Mouse (Mus musculus) CH12.LX (cell line): ENCODE data around the gene Ubb. TPM values are rescaled to one million over a fixed set of nuclear protein-coding genes. Genes with fewer than 3 reads are reported as not detected.
A peak's percentile ranks its signal among the peaks of the same experiment; 100 is the strongest.

Source experiments
- DNase-seq: peaks from one replicate; pipeline ENCODE4 v3.0.0-alpha.2; 2013; ENCODE audit errors: extremely low read depth
- H3K27ac ChIP-seq: 2 replicates; pipeline ENCODE4 v1.5.1; 2012; ENCODE audit warnings: low read depth, mild to moderate bottlenecking, control low read depth, moderate library complexity; ENCODE audit not compliant: insufficient read depth
- H3K27me3 ChIP-seq: replicated peaks from 2 replicates; pipeline ENCODE3; 2012; ENCODE audit warnings: inconsistent platforms
- H3K36me3 ChIP-seq, 2 experiments: replicated peaks in 1 of 2; 2 replicates each; pipeline versions ENCODE3 to v1.6.1; 2012; ENCODE audit warnings: inconsistent platforms in 1 of 2, low read length in 1 of 2, mild to moderate bottlenecking in 1 of 2, mixed read lengths in 1 of 2, moderate library complexity in 1 of 2; ENCODE audit not compliant: control insufficient read depth in 1 of 2, insufficient read depth in 1 of 2
- H3K4me1 ChIP-seq, 2 experiments: 2 replicates each; pipeline ENCODE4 v1.6.1; 2012; ENCODE audit warnings: inconsistent platforms in 1 of 2, moderate library complexity in 1 of 2; ENCODE audit not compliant: insufficient read depth in 2 of 2, control insufficient read depth in 1 of 2
- H3K4me2 ChIP-seq: 2 replicates; pipeline ENCODE4 v1.6.1; 2012; ENCODE audit warnings: low read depth, mild to moderate bottlenecking, control low read depth; ENCODE audit not compliant: poor library complexity, insufficient read depth, severe bottlenecking
- H3K4me3 ChIP-seq, 3 experiments: fragments of 150-350 bp in 1 of 3; sonication (generic) in 1 of 3; replicated peaks in 1 of 3; 2 replicates each; pipeline versions ENCODE3 to v1.5.1; 2011 to 2012; ENCODE audit warnings: low read depth in 2 of 3, low read length in 2 of 3, mild to moderate bottlenecking in 2 of 3, moderate library complexity in 2 of 3, control low read depth in 1 of 3, improper control_type of control experiment in 1 of 3, inconsistent platforms in 1 of 3, mixed read lengths in 1 of 3; ENCODE audit not compliant: poor library complexity in 1 of 3
- H3K79me2 ChIP-seq: replicated peaks from 2 replicates; pipeline ENCODE4 v1.6.1; 2012; ENCODE audit warnings: mild to moderate bottlenecking, moderate library complexity; ENCODE audit not compliant: control insufficient read depth, poor library complexity, insufficient read depth, severe bottlenecking; ENCODE audit errors: extremely low read depth
- H3K9ac ChIP-seq: 2 replicates; pipeline ENCODE4 v1.6.1; 2012; ENCODE audit warnings: low read depth, mild to moderate bottlenecking, control low read depth, moderate library complexity; ENCODE audit not compliant: insufficient read depth
- H3K9me3 ChIP-seq: replicated peaks from 2 replicates; pipeline ENCODE3; 2012; ENCODE audit warnings: low read length, inconsistent platforms, mixed read lengths
- BHLHE40 ChIP-seq: IDR thresholded peaks from 2 replicates; pipeline ENCODE4 v1.6.1; 2011; ENCODE audit warnings: mild to moderate bottlenecking, low read depth, low read length, improper control_type of control experiment
- CHD1 ChIP-seq: IDR thresholded peaks from 2 replicates; pipeline ENCODE4 v1.6.1; 2012; ENCODE audit warnings: low read depth, low read length, improper control_type of control experiment, inconsistent platforms
- CHD2 ChIP-seq: IDR thresholded peaks from 2 replicates; pipeline ENCODE4 v1.6.1; 2011; ENCODE audit warnings: low read length, improper control_type of control experiment
- CTCF ChIP-seq, 2 experiments: IDR thresholded peaks in 1 of 2; conservative IDR thresholded peaks in 1 of 2; 2 replicates each; pipeline ENCODE4 v1.5.1; 2011 to 2012; ENCODE audit warnings: low read depth in 2 of 2, low read length in 2 of 2, improper control_type of control experiment in 1 of 2, inconsistent platforms in 1 of 2, mild to moderate bottlenecking in 1 of 2, moderate library complexity in 1 of 2
- E2F4 ChIP-seq: IDR thresholded peaks from 2 replicates; pipeline ENCODE4 v1.6.1; 2011; ENCODE audit warnings: low read depth, low read length, improper control_type of control experiment; ENCODE audit not compliant: insufficient replicate concordance
- ELF1 ChIP-seq: IDR thresholded peaks from 2 replicates; pipeline ENCODE4 v1.6.1; 2014; ENCODE audit warnings: low read depth, mild to moderate bottlenecking, inconsistent platforms, low read length, improper control_type of control experiment
- EP300 ChIP-seq: IDR thresholded peaks from 2 replicates; pipeline ENCODE4 v1.6.1; 2011; ENCODE audit warnings: low read length, improper control_type of control experiment
- ETS1 ChIP-seq: conservative IDR thresholded peaks from 2 replicates; pipeline ENCODE4 v1.6.1; 2012; ENCODE audit warnings: low read depth, mild to moderate bottlenecking, inconsistent platforms, low read length, improper control_type of control experiment, moderate library complexity
- GABPA ChIP-seq: IDR thresholded peaks from 2 replicates; pipeline ENCODE4 v1.6.1; 2012; ENCODE audit warnings: low read depth, low read length, improper control_type of control experiment, inconsistent platforms; ENCODE audit not compliant: insufficient replicate concordance
- HCFC1 ChIP-seq: IDR thresholded peaks from 2 replicates; pipeline ENCODE4 v1.6.1; 2012; ENCODE audit warnings: low read depth, mild to moderate bottlenecking, inconsistent platforms, low read length, improper control_type of control experiment
- IRF4 ChIP-seq: IDR thresholded peaks from 2 replicates; pipeline ENCODE4 v1.6.1; 2014; ENCODE audit warnings: low read depth, mild to moderate bottlenecking, inconsistent platforms, low read length, improper control_type of control experiment
- JUN ChIP-seq: IDR thresholded peaks from 2 replicates; pipeline ENCODE4 v1.6.1; 2011; ENCODE audit warnings: low read depth, mild to moderate bottlenecking, low read length, improper control_type of control experiment, moderate library complexity; ENCODE audit not compliant: insufficient read depth
- JUND ChIP-seq: conservative IDR thresholded peaks from 2 replicates; pipeline ENCODE4 v1.6.1; 2011; ENCODE audit warnings: low read depth, low read length, improper control_type of control experiment
- KAT2A ChIP-seq: IDR thresholded peaks from 2 replicates; pipeline ENCODE4 v1.6.1; 2012; ENCODE audit warnings: low read length, improper control_type of control experiment, inconsistent platforms; ENCODE audit not compliant: insufficient replicate concordance
- MAFK ChIP-seq: IDR thresholded peaks from 2 replicates; pipeline ENCODE4 v1.6.1; 2011; ENCODE audit warnings: low read length, improper control_type of control experiment; ENCODE audit not compliant: insufficient replicate concordance
- MAX ChIP-seq: IDR thresholded peaks from 2 replicates; pipeline ENCODE4 v1.6.1; 2011; ENCODE audit warnings: low read length, improper control_type of control experiment
- MAZ ChIP-seq: IDR thresholded peaks from 2 replicates; pipeline ENCODE4 v1.6.1; 2012; ENCODE audit warnings: low read depth, mild to moderate bottlenecking, inconsistent platforms, low read length, improper control_type of control experiment, moderate library complexity
- MEF2A ChIP-seq: IDR thresholded peaks from 2 replicates; pipeline ENCODE4 v1.6.1; 2014; ENCODE audit warnings: low read depth, mild to moderate bottlenecking, inconsistent platforms, low read length, improper control_type of control experiment, borderline replicate concordance
- MXI1 ChIP-seq: IDR thresholded peaks from 2 replicates; pipeline ENCODE4 v1.6.1; 2011; ENCODE audit warnings: mild to moderate bottlenecking, low read depth, low read length, improper control_type of control experiment
- MYC ChIP-seq: IDR thresholded peaks from 2 replicates; pipeline ENCODE4 v1.6.1; 2011; ENCODE audit warnings: low read depth, mild to moderate bottlenecking, improper control_type of control experiment, low read length
- NELFE ChIP-seq: IDR thresholded peaks from 2 replicates; pipeline ENCODE4 v1.6.1; 2011; ENCODE audit warnings: low read depth, low read length, improper control_type of control experiment
- NRF1 ChIP-seq: IDR thresholded peaks from 2 replicates; pipeline ENCODE4 v1.6.1; 2014; ENCODE audit warnings: low read depth, mild to moderate bottlenecking, inconsistent platforms, low read length, improper control_type of control experiment, moderate library complexity
- PAX5 ChIP-seq: IDR thresholded peaks from 2 replicates; pipeline ENCODE4 v1.6.1; 2012; ENCODE audit warnings: low read length, inconsistent platforms, mixed read lengths
- POLR2A ChIP-seq: IDR thresholded peaks from 2 replicates; pipeline ENCODE4 v1.6.1; 2011; ENCODE audit warnings: low read depth, mild to moderate bottlenecking, improper control_type of control experiment, low read length
- POLR2AphosphoS2 ChIP-seq: IDR thresholded peaks from 2 replicates; pipeline ENCODE4 v1.6.1; 2011; ENCODE audit warnings: low read depth, low read length, improper control_type of control experiment
- RAD21 ChIP-seq: IDR thresholded peaks from 2 replicates; pipeline ENCODE4 v1.6.1; 2011; ENCODE audit warnings: low read depth, mild to moderate bottlenecking, low read length, improper control_type of control experiment, moderate library complexity
- RCOR1 ChIP-seq: conservative IDR thresholded peaks from 2 replicates; pipeline ENCODE4 v1.6.1; 2012; ENCODE audit warnings: low read depth, mild to moderate bottlenecking, inconsistent platforms, low read length, improper control_type of control experiment
- SIN3A ChIP-seq: IDR thresholded peaks from 2 replicates; pipeline ENCODE4 v1.6.1; 2012; ENCODE audit warnings: low read length, improper control_type of control experiment, inconsistent platforms
- SMC3 ChIP-seq: IDR thresholded peaks from 2 replicates; pipeline ENCODE4 v1.6.1; 2011; ENCODE audit warnings: low read depth, low read length, improper control_type of control experiment
- TBP ChIP-seq: conservative IDR thresholded peaks from 2 replicates; pipeline ENCODE4 v1.6.1; 2011; ENCODE audit warnings: low read depth, low read length, improper control_type of control experiment
- TCF12 ChIP-seq: IDR thresholded peaks from 2 replicates; pipeline ENCODE4 v1.6.1; 2014; ENCODE audit warnings: low read depth, mild to moderate bottlenecking, inconsistent platforms, low read length, improper control_type of control experiment
- UBTF ChIP-seq: IDR thresholded peaks from 2 replicates; pipeline ENCODE4 v1.6.1; 2012; ENCODE audit warnings: low read depth, mild to moderate bottlenecking, inconsistent platforms, low read length, improper control_type of control experiment, moderate library complexity
- USF1 ChIP-seq: IDR thresholded peaks from 2 replicates; pipeline ENCODE4 v1.6.1; 2014; ENCODE audit warnings: low read depth, mild to moderate bottlenecking, inconsistent platforms, low read length, improper control_type of control experiment
- USF2 ChIP-seq: conservative IDR thresholded peaks from 2 replicates; pipeline ENCODE4 v1.6.1; 2011; ENCODE audit warnings: low read depth, low read length, improper control_type of control experiment
- ZC3H11A ChIP-seq: IDR thresholded peaks from 2 replicates; pipeline ENCODE4 v1.6.1; 2012; ENCODE audit warnings: low read depth, mild to moderate bottlenecking, inconsistent platforms, low read length, improper control_type of control experiment
- ZKSCAN1 ChIP-seq: IDR thresholded peaks from 2 replicates; pipeline ENCODE4 v1.6.1; 2012; ENCODE audit warnings: low read depth, inconsistent platforms, low read length, improper control_type of control experiment, borderline replicate concordance
- ZMIZ1 ChIP-seq: IDR thresholded peaks from 2 replicates; pipeline ENCODE4 v1.6.1; 2012; ENCODE audit warnings: low read depth, mild to moderate bottlenecking, inconsistent platforms, low read length, improper control_type of control experiment
- ZNF384 ChIP-seq: IDR thresholded peaks from 2 replicates; pipeline ENCODE4 v1.6.1; 2012; ENCODE audit warnings: low read depth, low read length, improper control_type of control experiment, inconsistent platforms
- dilution Hi-C: fragments of 300-500 bp; cut with MboI; formaldehyde crosslinking; loops from 2 replicates; pipeline ENCODE4 v1.14.3; 2020; ENCODE audit warnings: low sequenced_read_pairs; ENCODE audit not compliant: extremely low pct_unique_long_range_greater_than_20kb, extremely low pct_ligation_motif_present
- in situ Hi-C: fragments of 300-500 bp; cut with MboI; formaldehyde crosslinking; loops from 3 replicates; pipeline ENCODE4 v1.14.3; 2019; ENCODE audit warnings: low sequenced_read_pairs, low pct_ligation_motif_present, low pct_unique_long_range_greater_than_20kb, mixed read lengths
- polyA plus RNA-seq: library from polyadenylated mRNA; unstranded; fragments of >175 nt; gene quantifications from 2 replicates; pipeline ENCODE4 v1.2.1, GENCODE M21; 2012; ENCODE audit warnings: low read depth; ENCODE audit not compliant: insufficient read length
- total RNA-seq, 2 experiments: library from RNA; depleted of rRNA; stranded (reverse); fragments of 300-350 nt in 1 of 2; fragments of >200 nt in 1 of 2; gene quantifications; 2 replicates each; pipeline ENCODE4 v1.2.3; 2012 to 2014

Ubb gene
- total RNA-seq (2012; rRNA removed) (2,030 and 2,098 TPM in 2 replicates), total RNA-seq (2014; rRNA removed) (929 and 1,092 TPM in 2 replicates), polyA plus RNA-seq (1,487 and 1,562 TPM in 2 replicates)

- peak within 1 kb of the TSS; percentile 84 for H3K27ac ChIP-seq
- peaks cover 5 to 35% of the 10 kb centered on the region in 2 experiments for H3K4me1 ChIP-seq
- no peaks in the 10 kb centered on the region for H3K27me3 ChIP-seq
- peak; percentile 100 for DNase-seq
- TF ChIP-seq ZMIZ1: peak; percentile 60; the same call in 1 of the 2 replicates
- TF ChIP-seq UBTF: 0 out of 2 replicates have a peak, but pooled peaks have one; percentile 65
- TF ChIP-seq TBP: no peak
- TF ChIP-seq MAX: no peak; the same call in 1 of the 2 replicates
- peak; percentile 98 for TF ChIP-seq NRF1
- peak; percentile 92; the same call in 1 of the 2 replicates for TF ChIP-seq E2F4
- no peak; the same call in 1 of the 2 replicates for TF ChIP-seq RCOR1
- peak; percentile 54 for TF ChIP-seq BHLHE40
- no peak for TF ChIP-seq ZNF384
- no peak for TF ChIP-seq RAD21
- no peak for TF ChIP-seq JUN
- TF ChIP-seq MAZ: no peak
- TF ChIP-seq CTCF (conservative IDR thresholded peaks at IDR 0.05 in 1 of 2, IDR thresholded peaks at IDR 0.05 in 1 of 2; ENCODE audit: low read depth in 2 of 2, low read length in 2 of 2): no peak
- TF ChIP-seq ELF1: peak; percentile 86
- no peak for TF ChIP-seq EP300
- no peak for TF ChIP-seq MAFK
- TF ChIP-seq ETS1: 0 out of 2 replicates have a peak, but pooled peaks have one; percentile 28
- TF ChIP-seq POLR2A: peak; percentile 41; the same call in 1 of the 2 replicates
- TF ChIP-seq JUND: no peak
- TF ChIP-seq GABPA: no peak
- TF ChIP-seq MXI1: peak; percentile 92
- peak; percentile 86; the same call in 1 of the 2 replicates for TF ChIP-seq POLR2AphosphoS2
- 0 out of 2 replicates have a peak, but pooled peaks have one; percentile 72 for TF ChIP-seq TCF12
- TF ChIP-seq PAX5: no peak
- peak; percentile 83; the same call in 1 of the 2 replicates for TF ChIP-seq SIN3A
- peak; percentile 70; the same call in 1 of the 2 replicates for TF ChIP-seq NELFE
- TF ChIP-seq USF2: no peak
- no peak for TF ChIP-seq USF1
- TF ChIP-seq HCFC1: no peak
- peak; percentile 70 for TF ChIP-seq MYC
- peak; percentile 33; the same call in 1 of the 2 replicates for TF ChIP-seq MEF2A
- no peak for TF ChIP-seq ZKSCAN1
- peak; percentile 54; the same call in 1 of the 2 replicates for TF ChIP-seq CHD2
- no peak for TF ChIP-seq CHD1
- TF ChIP-seq SMC3: no peak
- no peak for TF ChIP-seq ZC3H11A
- TF ChIP-seq IRF4: no peak; the same call in none of the 2 replicates
- no peak for TF ChIP-seq KAT2A
- in situ Hi-C loops: no loop called here
- peaks cover 18 to 30% of the 10 kb centered on the region in 2 experiments for H3K36me3 ChIP-seq
- peak within 1 kb of the TSS; percentile 99 for H3K9ac ChIP-seq
- peaks cover 31% of the 10 kb centered on the region for H3K79me2 ChIP-seq
- H3K4me3 ChIP-seq: peak within 1 kb of the TSS; percentile 76 to 90 (median 77)
- no peaks in the 10 kb centered on the region for H3K9me3 ChIP-seq
- H3K4me2 ChIP-seq: peak within 1 kb of the TSS; percentile 55
- dilution Hi-C loops: no loop called here
Measured at GRCm38 (mm10) chr11:62550727-62551225, at the start of gene Ubb. Gene Ubb (plus strand): TSS chr11:62551171.
